Mouse (Mus musculus) cerebellum, postnatal 14 days (tissue): ENCODE data around the gene Vmn2r105.

Experiments
- DNase-seq, 2 experiments: peaks; one replicate each; pipeline ENCODE4 v3.0.0; 2021; ENCODE audit warnings: mixed read lengths in 2 of 2

Gene Vmn2r105

DNA sequence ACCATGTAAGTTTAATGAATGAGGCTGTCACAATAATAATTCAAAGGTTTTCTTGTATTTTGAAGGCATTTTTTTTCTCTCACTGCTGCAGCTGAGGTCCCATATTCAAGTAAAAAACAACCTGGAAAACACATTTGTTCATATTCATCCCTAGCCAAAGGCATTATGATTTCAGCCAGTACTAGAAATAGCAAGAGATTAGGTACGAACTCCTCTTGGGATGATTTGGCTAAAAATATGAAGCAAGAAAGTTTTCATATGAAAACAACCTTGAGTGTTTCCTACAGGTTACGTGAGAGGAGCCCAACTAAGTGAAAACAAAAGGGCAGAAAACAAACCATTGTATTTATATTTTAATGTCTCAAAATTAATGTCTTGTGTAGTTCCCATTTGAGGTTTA lies at the start of gene Vmn2r105:
TSS of gene Vmn2r105 (minus strand) at position 101 of the 400 bp plus-strand sequence.
- DNase-seq = no peak

DNA sequence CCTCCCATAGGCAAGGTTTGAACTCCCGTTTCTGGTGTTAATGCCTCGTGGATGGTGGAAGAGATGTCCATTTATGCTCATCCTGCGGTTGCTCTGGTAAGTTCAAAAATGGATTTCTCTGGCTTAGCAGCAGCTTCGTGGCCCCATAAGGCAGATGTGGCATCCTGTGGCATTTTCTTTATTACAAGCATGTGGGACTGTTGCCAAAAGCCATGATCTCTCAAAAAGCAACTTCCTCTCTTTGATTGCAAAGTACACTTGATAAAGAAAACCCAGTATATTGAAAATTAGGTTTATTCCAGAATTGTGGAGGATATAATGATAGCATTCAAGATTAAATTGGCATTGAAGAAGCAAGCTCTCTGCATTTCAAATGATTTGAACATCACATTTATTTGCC lies 20.7 kb upstream of the Vmn2r105 start:
- no peak for DNase-seq

- no peak for DNase-seq
Observed at GRCm38 (mm10) chr17:20182997-20183396, 51.9 kb downstream of the Vmn2r105 start, which contains the start of gene Fpr-rs6. TSS of gene Fpr-rs6 (minus strand) at chr17:20183097.
